Mouse (Mus musculus) G1E (cell line): ENCODE data around the gene Bcdin3d.

Experiments
- CTCF ChIP-seq: IDR thresholded peaks from 2 replicates; pipeline ENCODE4 v1.5.1; 2012; ENCODE audit warnings: low read depth, low read length, inconsistent platforms, mixed read lengths
- GATA1 ChIP-seq: IDR thresholded peaks from 2 replicates; pipeline ENCODE4 v1.6.1; 2012; ENCODE audit warnings: borderline replicate concordance, low read length, inconsistent platforms, mixed read lengths
- GATA2 ChIP-seq: IDR thresholded peaks from 2 replicates; pipeline ENCODE4 v1.6.1; 2012; ENCODE audit warnings: low read depth, low read length, inconsistent platforms, borderline replicate concordance

GRCm38 (mm10) chr15:99420101-99420500 lies 54.4 kb downstream of the Bcdin3d start:
- TF ChIP-seq CTCF (no peak), GATA2 (no peak), GATA1 (no peak)
